Mouse (Mus musculus) cerebellum, adult (tissue): ENCODE measurements at regions not wholly inside any gene's neighbourhood (a gene's known extent, or its start where the extent isn't known, plus 50 kb on each side); places are given as distances from the start of the nearest gene placed in this dataset.

ENCODE experiments used
- ATAC-seq: cut with Nextera tagmentation; 2 replicates; pipeline ENCODE4 v1.9.2; 2017; ENCODE audit warnings: mild to moderate bottlenecking, moderate library complexity, mixed read lengths; ENCODE audit not compliant: insufficient number of reproducible peaks, low FRiP score, low TSS enrichment

DNA sequence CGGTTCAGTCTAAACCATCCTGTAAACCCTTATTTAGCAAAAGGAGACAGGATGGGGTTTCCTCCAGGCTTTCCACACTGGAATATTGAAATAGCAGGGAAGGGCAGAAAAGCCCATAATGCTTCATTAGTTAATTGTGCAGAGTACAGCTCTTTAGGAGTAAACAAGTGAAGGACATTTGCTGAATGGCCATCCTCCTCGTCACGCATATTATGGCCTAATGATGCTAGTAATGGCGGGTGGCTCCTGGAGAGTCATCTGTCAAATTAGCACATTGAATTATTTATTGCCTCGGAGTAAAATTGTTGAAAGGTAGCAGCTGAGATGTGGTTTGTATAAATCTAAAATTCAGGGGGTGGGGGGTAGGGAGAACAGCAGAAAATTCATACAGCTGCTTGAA lies 575.1 kb upstream of the Itga1 start:
- ATAC-seq, result no peak

DNA sequence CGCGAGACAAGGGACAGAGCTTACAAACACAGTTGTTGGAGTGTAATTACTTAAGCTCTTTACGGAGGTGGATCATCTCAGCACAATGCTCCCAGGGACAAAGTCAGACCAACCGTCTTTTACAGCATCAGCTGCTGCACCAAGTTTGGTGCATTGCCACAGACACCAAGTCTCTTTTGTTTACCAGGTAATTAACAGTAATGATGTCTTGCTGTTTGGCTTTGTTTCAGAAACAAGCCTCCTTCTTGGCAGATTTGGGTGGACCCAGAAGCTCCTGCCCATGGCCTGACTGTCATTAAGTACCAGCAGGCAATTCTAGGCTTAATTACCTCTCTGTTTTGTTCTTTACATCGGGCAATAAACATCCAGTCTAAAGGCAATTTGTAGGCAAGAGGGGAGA lies 572.0 kb upstream of the Itga1 start:
- ATAC-seq, result no peak

GRCm38 (mm10) chr13:115671685-115672084 lies 569.9 kb upstream of the Itga1 start:
- ATAC-seq, result no peak

- ATAC-seq, result no peak
Observed at GRCm38 (mm10) chr13:115669516-115669915, 567.8 kb upstream of the Itga1 start.

GRCm38 (mm10) chr13:115655134-115655533 lies 553.4 kb upstream of the Itga1 start:
- no peak for ATAC-seq

- no peak for ATAC-seq
Observed at GRCm38 (mm10) chr13:115652935-115653334, 551.2 kb upstream of the Itga1 start.

- no peak for ATAC-seq
Observed at GRCm38 (mm10) chr13:115652352-115652751, 550.6 kb upstream of the Itga1 start.

GRCm38 (mm10) chr13:115631410-115632105 lies 529.8 kb upstream of the Itga1 start:
- 0 out of 2 replicates have a peak, but pooled peaks have one; percentile 31 for ATAC-seq

- ATAC-seq, result no peak
Observed at GRCm38 (mm10) chr13:115630603-115631002, 528.8 kb upstream of the Itga1 start.

GRCm38 (mm10) chr13:115613174-115613573 lies 511.4 kb upstream of the Itga1 start:
- ATAC-seq, result no peak

GRCm38 (mm10) chr13:115606441-115606840 lies 504.7 kb upstream of the Itga1 start:
- ATAC-seq, result no peak

DNA sequence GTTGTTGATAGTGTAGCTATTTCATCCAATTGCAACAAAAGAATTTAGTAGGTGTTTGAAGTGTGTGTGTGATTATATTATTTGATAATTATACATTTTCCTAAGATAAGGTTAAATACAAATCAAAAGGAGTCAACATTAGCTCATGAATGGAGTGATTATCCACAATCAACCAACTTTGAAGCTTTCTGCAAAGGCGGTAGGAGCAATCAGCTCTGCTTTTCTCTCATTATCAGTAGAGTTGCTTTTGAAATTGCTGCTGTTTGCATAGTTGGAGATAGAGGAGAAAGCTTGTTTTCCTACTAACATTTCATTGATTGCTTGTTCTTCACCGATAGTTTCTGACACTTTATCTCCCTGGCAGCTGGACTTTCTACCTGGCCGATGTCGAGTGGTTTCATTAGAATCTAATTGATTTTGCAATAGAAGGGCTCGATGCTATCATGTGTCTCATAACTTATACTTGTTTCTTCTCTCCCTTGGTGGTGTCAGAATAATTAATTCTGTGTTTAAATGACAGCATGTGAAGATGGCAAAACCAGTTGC lies 493.4 kb upstream of the Itga1 start:
- ATAC-seq, result no peak

GRCm38 (mm10) chr13:115575967-115576366 lies 474.2 kb upstream of the Itga1 start:
- ATAC-seq, result no peak

DNA sequence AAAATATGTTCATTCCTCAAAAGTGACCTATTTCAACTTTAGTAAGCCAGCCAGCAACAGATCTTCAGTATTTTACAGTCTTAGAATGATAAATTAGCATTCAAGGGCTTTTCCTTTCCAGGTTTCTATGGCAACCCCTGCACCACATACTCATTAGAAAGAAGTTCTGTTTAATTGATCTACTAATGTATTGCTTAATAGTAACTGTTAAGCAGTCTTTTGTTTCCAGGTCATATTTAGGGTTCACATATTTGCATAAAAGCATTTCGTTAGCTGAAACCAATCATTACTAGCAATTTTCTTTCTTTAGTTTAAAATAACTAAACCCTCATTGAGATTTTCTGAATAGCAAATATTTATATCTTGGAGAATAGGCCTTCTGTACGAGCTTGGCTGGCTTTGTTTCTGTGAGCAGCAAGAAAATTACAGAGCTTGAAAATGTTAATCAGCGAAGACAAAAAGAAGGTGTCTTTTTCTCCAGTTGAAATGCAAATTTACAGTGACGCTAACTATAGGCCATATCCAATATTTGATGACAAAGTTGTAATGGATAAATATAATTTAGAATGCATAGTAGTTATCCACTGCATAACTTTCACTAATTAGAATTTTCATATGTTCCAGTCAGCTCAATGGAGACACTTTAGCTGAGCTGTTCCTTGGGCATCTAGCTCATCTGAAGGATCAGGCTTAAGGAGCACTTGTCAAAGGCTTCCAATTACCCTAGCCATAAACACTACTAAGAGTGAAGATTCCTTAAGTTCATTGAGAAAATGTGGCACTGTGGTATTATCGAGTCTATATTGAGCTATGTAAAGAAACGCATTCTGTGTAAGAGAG lies 473.5 kb upstream of the Itga1 start:
- ATAC-seq, result no peak

DNA sequence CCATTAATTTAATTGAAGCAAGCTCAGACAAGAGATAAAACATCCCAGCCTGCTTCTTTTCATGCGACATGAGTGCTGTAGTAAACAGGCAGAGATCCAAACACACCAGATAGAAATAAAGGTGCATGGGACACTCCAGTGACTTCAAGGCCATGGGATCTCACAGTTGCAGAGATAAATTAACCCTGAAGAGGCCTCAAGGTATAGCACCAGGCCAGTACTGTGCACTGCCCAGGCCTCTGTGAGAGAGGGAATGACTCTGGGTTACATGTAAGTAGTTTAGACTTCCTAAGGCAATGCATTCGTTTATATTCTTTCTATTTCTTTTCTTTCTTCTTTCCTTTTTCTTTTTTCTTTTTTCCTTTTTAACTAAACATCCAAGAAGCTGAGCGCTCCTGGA lies 439.4 kb upstream of the Itga1 start:
- no peak for ATAC-seq

DNA sequence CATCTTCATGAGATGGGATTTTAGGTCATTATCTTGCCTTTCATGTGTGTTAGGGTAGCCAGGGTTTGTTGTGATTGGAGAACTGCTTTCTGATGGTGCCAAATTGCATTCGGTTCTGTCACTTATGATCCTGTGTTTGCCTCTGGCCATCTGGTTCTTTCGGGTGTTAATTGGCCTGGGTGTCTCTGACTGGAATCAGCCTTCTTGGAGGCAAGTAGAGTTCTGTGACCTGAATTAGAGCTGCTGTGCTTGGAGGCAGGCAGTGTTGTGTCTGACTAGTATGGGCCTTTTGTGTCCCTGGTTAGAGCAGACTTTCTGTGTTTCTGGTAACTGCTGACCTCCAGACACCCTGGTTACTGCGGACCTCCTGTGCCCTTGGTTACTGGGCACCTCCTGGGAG lies 434.1 kb upstream of the Itga1 start:
- ATAC-seq, result no peak

DNA sequence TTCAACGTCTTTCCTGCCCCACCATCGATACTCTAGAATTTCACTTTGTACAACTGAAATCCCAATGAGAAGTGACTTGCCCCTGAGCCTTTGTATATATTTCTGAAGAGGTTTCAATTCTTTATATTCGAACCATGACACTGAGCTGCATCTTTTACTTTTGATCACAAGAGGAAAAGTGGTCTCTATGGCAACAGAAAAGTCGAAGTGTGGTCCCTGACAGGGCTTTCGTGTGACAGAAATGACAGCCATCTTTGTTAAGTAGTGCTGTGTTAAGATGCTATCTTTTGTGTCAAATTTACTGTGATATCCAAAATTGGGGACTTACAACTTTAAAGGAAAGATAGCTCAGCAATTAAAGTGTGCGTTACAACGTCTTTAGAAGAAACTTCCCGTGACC lies 412.1 kb upstream of the Itga1 start:
- no peak for ATAC-seq

- no peak for ATAC-seq
Observed at GRCm38 (mm10) chr13:115512214-115512613, 410.4 kb upstream of the Itga1 start.

GRCm38 (mm10) chr13:115508646-115509045 lies 406.9 kb upstream of the Itga1 start:
- ATAC-seq, result no peak

- no peak for ATAC-seq
Observed at GRCm38 (mm10) chr13:115494399-115494798, 392.6 kb upstream of the Itga1 start.

GRCm38 (mm10) chr13:115475861-115476260 lies 374.1 kb upstream of the Itga1 start:
- ATAC-seq, result no peak
